ENCODE assay signal across 19 mouse cellular contexts in the genomic region with DNA sequence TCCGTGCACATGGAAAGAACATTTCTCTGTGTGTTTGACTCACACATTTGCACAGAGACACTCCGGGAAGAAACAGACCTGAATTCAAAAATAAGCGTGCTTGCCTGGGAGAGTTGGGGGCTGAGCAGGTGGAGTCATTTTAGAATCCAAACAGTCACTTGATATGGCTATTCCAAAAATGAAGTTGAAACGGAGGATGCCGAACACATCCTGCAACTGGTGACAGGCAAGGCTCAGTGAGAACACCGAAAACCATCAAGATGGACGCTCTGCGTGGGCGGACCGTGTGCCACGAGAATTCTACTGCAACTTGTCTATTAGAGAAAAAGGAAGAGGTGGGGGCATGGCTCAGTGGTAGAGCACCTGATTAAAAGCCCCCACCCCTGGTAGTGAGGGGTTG. TPM values are rescaled to one million over a fixed set of nuclear protein-coding genes. Genes with fewer than 3 reads are reported as not detected.
"Had no signal": no experiment of that assay in that cellular context is flagged by ENCODE, and none has a peak within 500 bp of the region (broad histone marks: within the 10 kb centered on the region; RNA-seq: fewer than 3 reads in every experiment).

No protein-coding gene starts in this region.

- H3K27me3 ChIP-seq: limb, embryonic 15.5 days; midbrain, embryonic 12.5 days; midbrain, embryonic 15.5 days; neural tube, embryonic 12.5 days; stomach, embryonic 15.5 days had no signal

- H3K36me3 ChIP-seq: limb, embryonic 12.5 days; limb, embryonic 15.5 days; midbrain, embryonic 12.5 days; midbrain, embryonic 15.5 days; neural tube, embryonic 12.5 days; neural tube, embryonic 15.5 days; stomach, embryonic 15.5 days had no signal

- H3K27ac ChIP-seq: limb, embryonic 12.5 days; limb, embryonic 15.5 days; liver, embryonic 14.5 days; macrophage; midbrain, embryonic 12.5 days; midbrain, embryonic 15.5 days; neural tube, embryonic 12.5 days; neural tube, embryonic 15.5 days; stomach, embryonic 15.5 days had no signal

- H3K4me3 ChIP-seq: limb, embryonic 12.5 days; limb, embryonic 15.5 days; midbrain, embryonic 12.5 days; midbrain, embryonic 15.5 days; neural tube, embryonic 12.5 days; neural tube, embryonic 15.5 days; stomach, embryonic 15.5 days had no signal

- H3K4me1 ChIP-seq: midbrain, embryonic 12.5 days; midbrain, embryonic 15.5 days; neural tube, embryonic 12.5 days had no signal

- DNase-seq: kidney, adult 18-20 months; kidney, adult 9 months; kidney, postnatal 14 days; kidney, postnatal 4 days; liver, postnatal 0 days; lung, embryonic 14.5 days; thymus, adult 2 months; thymus, postnatal 14 days; thymus, postnatal 4 days had no signal

RNA-seq across cellular contexts. Expression of gene Wnk2, which starts 22.8 kb away (rescaled TPM):
- polyA plus RNA-seq: inflammation-experienced regulatory T-cells, adult 6 months; macrophage had no signal
